Mouse (Mus musculus): ENCODE data around the gene Pagr1a.

Pagr1a gene

DNA sequence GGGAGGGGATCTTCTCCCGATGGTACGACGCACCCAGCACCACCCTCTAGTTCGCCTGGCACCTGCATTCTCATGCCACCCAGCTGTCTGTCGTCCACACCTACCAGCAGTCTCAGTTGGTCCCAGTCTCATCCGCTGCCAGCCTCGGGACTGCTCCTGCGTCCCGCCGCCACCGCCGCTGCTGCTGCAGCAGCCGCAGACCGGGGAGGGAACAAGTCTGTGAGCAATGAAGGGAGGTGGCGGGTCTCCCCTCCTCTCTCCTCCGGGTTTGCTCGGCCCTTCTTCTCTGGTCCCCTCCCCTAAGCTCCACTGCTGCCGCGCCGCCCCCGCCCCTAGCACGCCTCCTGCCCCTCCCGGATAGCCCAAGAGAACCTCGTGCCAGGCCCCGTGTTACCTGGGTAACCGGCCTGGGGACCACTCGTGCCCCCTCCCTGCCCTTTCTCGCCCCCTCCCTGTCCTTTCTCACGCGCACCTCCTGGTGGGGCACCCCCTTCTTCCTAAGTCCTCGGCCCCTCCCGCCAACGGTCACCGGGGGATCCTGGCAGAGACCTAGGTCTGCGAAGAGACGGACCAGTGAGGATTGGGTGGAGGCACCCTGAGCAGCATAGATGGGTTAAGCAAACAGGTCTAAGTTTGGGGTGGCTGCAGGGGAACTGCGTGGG, 3.9 kb upstream of the Pagr1a start, which contains the start of the genes Gm42742 and Prrt2:
Gene Gm42742 (minus strand): TSS at position 197 of the 662 bp plus-strand sequence.
Gene Prrt2 (minus strand): TSS at position 311 of the 662 bp plus-strand sequence.
- DNase-seq = peak; percentile 78

DNA sequence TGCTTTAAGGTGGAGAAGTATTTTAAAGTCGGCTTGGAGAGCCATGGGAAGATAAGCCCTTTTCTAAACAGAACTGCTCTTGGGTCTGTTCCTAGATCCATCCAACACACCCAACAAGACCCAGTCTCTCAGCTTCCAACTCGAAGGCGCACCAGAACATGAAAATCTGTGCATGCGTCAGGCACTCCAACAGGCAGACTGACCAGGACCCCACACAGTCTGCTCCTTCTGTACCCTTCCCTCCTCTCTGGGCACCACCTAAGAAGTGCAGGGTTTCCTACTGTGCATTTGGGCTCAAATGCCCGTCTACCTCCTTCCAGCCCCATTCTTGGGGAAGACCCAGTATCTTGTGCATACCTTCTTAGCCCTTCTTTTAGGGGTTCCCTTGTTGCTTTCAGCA, 3.3 kb upstream of the Pagr1a start:
- no peak for DNase-seq

DNA sequence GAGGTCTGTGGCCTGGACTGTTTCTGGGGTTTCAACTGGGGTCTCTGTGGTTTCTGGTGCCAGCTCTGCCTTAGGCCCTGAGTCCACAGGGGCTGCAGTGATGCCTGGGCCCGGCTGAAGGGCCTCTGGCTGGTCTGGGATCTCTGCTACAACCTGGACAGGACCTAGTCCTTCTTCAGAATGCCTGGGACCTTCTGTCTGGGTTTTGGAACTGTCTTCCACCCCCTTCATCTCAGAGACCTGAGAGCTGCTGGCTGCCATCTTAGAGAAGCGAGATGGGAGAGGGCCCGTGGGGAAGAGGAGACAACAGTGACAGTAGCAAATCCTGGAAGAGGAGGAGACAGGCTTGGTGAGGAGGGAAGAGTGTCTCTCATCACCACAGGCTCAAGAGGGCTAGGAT, 2.9 kb upstream of the Pagr1a start:
- DNase-seq = no peak

DNA sequence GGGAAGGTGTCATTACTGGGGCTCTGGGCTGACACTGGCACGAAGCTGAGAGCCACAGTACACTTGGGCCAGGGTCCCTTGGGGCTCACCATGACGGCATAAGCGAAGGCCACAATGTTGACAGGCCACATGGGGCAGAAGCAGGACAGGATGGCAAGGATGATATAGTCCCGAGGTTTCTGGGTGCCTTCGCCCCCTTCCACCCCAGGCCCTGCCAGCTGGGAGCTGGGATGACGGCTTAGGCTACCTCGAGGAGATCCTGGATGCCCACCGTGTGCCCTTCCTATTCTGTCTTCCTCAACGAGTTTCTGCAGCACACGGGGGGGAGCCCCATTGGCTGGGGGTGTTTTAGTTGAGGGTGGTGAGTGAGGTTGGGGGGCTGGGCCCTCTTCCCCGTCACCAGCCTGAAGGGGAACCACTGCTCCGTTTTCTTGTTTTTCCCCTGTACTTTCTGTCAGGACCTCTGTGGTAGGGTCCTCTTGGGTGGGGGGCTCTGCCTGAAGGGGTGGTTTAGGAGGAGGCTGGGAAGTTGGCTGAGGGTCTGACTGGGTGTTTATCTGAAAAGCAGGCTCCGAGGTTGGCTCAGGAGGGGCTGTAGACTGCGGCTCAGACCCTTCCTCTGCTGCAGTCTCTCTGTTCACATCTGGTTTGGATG, 2.3 kb upstream of the Pagr1a start:
- DNase-seq = no peak

DNA sequence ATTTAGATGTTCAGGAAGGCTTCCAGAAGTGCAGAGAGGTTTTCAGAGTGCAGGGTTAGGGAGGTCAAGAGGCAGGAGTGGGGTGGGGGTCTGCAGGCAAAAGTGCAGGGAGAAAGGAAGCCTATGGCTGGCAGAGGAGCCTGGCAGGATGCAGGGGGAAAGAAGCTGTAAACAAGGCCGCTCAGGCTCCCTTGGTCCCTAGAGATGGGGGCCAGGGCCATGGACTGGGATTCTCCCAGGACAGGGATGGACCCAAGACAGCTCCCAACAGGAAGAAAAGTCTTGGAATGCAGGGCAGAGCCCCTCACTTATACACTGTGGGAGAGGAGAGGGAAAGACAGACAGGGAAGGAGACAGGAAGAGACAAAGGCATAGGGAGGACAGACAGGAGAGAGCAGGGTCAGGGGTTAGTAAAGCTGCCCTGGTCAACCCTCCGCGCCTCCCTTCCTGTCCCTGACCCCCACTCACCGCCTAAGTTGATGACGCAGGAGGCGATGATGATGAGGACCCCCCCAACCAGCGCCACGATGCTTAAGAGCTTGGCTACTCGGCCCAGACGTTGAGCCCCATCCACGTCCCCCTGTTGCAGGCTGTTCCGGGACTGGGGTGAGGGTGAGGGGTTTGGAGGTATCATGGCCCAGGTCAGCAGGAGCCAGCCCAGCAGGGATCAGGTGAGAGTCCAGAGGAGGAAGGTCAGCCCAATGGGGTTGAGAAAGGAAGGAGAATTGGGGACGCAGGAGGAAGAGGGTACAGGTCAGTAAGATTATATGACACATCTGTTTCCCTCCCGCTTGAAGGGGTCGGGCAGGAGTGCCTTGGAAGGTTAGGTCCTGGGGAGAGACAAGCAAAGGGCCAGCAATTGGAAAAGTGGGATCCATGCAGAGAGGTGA, 1.5 kb upstream of the Pagr1a start:
- DNase-seq = no peak

DNA sequence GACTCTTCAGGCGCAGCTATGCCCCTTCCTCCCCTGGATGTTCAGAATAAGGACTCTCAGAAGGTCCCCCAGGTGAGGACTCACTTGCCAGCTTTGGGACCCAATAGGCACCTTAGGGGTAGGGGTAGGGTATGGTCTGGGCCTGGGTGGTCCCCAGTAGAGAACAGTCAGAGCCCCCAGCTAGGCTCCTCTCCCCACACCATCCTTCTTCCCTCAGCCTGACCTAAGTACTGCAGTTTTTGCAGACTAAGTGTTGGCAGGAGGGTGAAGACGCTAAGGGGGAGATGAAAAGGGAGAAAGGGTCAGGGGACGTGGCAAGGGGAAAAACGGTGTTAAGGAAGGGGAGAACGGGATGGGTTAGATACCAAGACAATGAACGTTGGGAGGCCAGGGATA, 796 bp upstream of the Pagr1a start:
- DNase-seq = no peak

DNA sequence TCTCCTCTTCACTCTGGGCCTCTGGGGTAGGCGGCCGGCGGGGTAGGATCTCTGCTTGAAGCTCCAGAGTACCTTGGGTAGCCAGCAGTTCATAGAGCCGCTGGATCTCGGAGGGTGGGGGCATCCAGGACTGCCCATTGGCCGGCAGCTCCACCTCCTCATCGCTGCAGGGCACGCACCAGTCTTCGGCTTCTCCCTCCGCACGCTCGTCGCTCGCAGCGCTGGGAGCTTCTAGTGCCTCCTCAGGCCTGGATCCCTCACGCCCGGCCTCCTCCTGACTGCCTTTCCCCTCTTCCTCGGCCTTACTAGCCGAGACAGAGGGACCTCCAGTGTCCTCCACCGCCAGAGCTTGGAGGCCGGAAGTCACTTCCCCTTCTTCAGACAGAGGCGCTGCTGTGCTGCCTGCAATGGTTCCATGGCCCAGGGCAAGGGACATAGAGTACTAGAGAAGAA, 640 bp downstream of the Pagr1a start:
- DNase-seq = no peak

DNA sequence TGATC, 869 bp downstream of the Pagr1a start, which contains the start of gene Pagr1b:
Gene Pagr1b (minus strand): TSS at position 4 of the 5 bp plus-strand sequence.
- no peak for DNase-seq

DNA sequence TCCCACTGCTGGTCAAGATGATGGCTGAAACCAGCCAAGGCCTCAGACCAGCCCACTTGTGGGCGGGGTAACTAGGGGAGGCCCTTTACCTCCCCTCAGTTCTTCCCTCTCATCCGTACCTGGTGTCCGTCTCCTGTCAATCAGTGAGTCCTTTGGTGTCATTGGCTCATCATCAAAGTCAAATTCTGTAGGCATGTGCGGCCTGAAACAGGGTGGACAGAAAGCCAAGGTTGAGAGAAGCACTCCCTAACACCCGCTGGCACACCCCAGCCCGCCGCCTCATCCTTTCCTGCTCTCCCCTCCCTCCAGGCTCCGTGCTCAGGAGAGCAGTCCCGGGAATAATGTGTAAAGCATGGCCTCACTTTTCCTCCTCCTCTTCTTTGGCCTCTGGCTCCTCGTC, 1.1 kb downstream of the Pagr1a start:
- DNase-seq = no peak

DNA sequence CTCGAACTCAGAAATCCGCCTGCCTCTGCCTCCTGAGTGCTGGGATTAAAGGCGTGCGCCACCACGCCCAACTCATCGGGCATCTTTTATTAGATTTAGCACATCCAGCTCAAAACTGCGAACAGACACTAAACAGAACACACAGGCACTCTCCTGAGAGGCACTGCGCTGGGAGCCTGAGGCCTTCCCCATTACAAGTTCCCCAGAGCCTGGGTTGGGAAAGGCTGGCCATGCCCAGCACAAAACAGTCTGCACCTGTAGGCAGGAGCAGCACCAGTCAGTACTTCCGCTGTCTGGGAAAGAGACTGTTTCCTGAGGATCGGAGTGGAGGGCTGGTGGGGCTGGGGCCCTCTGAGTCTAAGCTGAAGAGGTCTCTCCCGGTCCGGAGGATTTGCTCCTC, 2.2 kb downstream of the Pagr1a start:
- DNase-seq = no peak

DNA sequence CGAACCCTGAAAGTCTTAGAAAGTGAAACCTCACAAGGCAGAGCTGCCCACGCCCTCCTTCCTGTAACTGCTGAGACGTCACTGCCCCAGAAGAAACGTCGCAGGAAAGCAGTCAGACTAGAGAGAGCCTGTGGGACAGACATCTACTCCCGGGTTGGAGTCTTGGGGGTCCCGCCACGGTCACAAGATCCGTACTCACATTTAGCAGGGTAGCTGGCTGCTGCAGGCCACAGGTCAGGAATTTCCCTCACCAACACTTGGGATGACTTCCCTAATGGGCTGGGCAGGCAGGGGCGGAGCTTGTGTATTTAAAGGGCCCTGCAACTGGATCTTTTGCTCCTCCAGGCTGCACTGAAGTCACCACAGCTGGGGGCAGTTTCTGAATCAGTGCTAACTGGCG, 2.8 kb downstream of the Pagr1a start, which contains the start of gene Mvp:
Gene Mvp (minus strand): TSS at position 302 of the 400 bp plus-strand sequence.
- peak; percentile 64 for DNase-seq

DNA sequence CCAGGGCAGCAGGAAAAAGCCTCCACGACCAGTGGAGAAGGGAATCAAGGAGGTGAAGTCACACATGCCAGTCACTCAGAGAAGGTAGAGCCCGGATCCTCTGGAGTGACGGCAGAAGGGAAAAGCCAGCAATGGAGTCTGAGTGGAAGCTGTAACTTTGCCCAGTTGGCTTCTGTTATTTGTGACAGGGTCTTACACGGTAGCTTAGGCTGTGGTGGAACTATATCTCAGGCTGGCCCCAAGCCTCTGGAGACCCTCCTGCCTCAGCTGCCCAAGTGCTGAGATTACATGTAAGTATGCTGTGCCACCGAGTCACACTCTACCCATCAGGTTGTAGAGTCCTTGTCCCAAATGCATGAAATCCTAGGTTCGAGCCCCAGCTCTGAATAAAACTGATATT, 3.8 kb downstream of the Pagr1a start:
- DNase-seq = no peak

DNA sequence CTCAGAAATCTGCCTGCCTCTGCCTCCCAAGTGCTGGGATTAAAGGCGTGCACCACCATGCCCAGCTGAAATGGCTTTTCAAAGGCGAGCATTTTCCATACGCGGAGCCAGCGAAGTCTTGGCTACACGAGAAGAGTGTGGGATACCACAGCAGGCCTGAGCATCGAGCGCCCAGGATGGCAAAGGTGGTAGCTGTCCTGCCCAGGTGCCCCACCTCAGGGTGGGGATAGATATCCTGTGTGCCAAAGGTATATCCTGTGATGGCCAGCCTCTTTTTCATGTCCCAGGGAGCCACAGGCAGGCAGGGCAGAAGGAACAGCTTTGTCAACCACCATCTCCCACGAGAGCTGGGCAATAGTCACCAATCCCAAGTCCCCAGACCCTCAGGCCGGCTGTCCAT, 4.3 kb downstream of the Pagr1a start:
- DNase-seq = no peak

DNA sequence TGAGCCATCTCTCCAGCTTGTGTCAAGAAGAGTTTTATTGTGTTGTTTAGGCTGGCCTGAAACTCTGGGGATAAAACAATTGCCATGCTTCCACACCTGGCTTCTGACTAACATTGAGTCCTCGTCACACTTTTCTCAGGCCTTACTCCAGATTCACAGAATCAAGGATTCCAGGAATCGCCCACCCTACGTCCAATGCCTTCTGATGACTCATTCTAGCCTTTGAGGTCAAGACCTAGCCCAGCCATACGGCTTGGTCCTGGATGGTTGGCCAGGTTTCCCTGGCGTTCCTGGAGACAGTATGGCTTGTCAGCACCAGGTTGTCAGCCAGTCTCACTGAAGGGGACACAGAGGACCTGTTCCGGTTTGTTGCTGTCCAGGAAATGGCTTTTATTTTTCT, 4.8 kb downstream of the Pagr1a start:
- DNase-seq = no peak

DNA sequence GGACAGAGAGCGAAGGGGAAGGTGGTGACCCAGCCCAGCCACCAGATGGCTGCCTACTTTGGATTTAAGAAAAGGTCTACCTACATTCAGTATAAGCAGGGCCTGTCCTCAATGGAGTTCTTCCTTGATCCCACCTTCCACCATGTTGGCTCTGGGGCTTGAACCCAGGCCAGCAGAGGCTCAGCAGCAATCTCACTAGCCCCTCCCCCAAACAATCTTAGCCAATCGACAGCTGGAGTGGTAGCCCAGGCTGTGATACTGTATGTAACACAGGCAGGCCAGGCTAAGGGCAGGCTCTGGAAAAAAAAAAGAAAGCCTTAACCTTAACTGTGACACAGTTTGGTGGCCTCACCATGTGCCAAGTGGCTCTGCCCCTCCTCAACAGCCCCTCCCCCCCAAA, 5.4 kb downstream of the Pagr1a start:
- DNase-seq = no peak

DNA sequence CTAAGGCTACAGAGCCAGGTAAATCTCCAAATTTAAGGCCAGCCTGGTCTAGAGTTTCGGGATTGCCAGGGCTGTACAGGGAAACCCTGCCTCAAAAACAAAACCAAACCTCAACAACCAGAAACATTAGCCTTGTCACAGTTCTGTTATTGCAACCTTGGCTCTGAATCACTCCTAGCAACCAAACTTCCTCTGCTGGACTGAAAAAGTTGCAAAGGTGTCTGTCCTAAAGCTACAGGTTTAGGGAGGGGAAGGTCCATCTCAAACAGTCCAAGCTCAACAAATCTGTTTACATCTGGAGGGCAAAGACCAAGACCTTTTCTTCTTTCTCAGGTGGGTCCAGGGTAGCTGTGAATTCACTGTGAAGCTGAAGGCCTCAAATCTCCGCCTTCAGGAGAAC, 6.1 kb downstream of the Pagr1a start:
- no peak for DNase-seq

DNA sequence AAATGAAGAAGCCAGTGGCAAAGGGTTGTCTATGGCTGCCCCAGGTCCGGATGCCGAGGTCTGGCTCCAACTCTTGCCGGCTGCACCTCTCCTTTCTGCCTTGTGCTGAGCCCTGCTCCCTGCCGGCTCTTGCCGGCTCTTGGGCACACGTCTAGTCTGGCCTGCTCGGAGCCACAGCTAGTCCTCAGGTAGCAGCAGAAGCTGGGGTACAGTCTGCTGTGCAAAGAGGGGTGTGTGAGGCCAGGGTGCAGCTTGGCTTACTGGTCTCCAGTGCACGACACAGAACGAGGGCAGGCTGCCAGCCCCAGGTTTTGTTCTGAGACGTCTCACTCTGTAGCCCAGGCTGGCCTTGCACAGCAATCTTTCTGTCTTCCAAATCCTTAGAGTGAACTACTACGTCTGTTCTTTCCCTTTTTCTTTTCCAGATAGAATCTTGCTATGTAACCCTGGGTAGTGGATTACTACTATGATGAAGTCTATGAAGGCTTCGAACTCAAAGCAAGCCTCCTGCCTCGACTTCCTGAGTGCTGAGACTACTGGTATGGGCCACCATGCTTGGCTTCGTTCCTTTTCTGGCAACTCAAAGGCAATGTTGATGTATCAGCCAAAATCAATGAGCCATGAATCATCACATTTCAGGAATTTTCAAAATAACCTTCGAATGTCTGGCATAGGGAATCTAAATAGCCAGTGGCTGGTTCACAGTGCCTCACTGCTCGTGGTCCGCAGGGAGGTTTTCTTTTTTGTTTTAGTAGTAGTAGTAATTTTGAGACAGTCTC, 7.7 kb downstream of the Pagr1a start:
- no peak for DNase-seq

DNA sequence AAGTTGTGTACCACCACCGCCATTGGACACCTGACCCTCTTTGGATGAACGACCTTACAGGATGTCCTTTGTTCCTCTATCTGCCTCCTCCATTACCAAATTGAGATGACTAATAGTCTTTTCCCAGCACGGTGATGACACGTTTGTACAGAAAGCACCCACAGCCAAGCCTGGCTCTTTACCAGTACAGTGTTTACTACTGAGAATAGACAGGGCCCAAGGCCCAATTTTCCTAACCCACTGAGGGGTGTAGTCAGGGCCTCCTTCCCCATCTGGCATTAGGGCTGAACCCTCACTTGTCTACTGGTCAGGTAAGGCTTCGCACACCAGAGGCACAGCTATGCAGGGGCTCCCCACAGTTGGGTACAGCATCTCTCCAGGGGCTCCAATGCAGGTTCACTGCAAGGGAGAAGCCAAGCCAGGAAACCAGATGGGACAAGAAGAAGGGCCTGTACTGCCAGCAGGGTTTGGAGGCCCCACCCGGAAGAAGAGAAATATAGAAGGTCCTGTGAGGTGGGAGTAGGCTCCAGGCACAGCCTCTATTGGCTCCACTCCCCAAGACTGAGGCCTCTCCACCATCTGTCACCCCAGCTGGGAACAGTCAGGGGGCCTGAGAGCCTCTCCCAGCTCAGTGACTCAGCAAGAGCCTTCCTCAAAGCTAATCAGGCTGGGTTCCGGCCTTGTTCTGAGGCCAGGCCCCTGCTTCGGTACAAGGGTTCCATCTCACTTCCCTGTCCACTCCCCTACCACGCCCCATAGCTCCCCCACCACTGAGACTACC, 8.7 kb downstream of the Pagr1a start:
- peak; percentile 41 for DNase-seq

DNA sequence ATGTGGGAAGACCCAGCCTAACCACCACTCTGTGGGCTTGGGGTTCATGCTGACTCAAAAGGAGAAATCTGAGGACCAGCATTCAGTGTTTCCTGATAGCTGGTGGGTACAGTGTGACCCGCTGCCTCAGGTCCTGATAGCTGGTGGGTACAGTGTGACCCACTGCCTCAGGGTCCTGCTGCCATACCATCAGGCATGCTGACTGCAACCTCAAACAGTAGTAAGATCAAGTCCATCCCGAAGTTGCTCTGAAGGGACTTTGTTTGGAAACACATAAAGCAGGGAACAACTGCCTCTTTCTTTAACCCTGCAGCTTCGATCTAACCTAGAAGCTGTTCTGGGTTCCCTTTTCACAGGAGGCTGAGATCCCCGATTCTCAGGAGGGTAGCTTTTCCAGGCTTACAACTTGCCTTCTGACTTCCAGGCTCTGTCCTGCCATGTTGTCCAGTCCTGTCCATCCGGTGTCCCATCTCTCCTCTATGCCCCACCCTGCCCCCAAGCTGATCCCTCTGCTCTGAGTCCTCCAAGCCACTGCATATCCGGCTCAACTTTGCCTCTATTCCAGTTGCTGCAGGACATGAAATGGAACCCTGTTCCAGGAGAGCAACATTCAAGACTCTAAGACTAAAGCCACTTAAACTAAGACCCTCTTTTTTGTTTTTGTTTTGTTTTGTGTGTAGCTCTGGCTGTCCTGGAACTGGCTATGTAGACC, 9.7 kb downstream of the Pagr1a start:
- no peak for DNase-seq

DNA sequence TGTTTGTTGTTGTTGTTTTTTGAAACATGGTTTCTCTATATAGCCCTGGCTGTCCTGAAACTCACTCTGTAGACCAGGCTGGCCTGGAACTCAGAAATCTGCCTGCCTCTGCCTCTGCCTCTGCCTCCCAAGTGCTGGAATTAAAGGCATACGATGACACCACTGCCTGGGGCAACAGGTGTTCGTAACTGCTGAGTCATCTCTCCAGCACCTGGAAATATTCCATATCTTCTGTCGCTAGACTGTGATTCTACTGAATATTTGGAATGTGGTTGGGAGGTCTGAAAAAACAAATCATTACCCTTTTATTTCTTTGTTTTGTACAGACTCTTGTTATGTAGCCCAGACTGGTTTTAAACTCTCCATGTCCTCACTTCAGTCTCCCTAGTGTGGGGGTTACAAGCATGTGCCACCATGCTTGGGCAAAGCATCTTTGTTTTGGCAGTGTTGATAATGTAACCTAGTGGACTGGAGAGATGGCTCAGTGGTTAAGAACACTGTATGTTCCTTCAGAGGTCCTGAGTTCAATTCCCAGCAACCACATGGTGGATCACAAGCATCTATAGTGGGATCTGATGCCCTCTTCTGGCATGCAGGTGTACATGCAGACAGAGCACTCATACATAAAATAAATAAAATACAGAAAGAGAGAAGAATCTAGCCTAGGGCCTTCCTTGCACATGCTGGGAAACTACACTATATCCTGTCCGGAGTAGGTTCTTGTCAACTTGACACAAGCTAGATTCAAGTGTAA, 12.9 kb downstream of the Pagr1a start:
- no peak for DNase-seq

DNA sequence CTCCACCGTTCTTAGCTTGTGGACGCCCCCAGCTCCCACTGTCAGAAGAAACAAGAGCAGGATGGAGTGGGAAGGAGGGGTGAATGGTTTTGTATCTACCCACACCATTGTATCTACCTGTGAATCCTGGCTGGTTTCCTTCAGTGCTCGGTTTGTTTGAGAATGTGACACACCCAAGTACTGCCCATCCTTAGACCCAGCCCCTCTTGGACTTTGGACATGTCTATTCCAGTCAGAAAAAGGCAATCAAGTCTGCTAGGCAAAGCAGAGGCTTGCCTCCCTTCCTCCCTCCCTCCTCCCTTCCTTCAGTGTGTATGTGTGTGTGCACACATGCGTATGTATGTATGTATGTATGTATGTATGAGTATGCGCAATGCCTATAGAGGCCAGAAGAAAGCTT, 13.5 kb downstream of the Pagr1a start:
- no peak for DNase-seq
